Mouse (Mus musculus) ovary, adult 2 months (tissue): ENCODE results near the gene Vmn2r20. TPM values are rescaled to one million over a fixed set of nuclear protein-coding genes. Genes with fewer than 3 reads are reported as not detected.

Experiments used
- polyA plus RNA-seq: library from polyadenylated mRNA; depleted of rRNA; stranded (reverse); fragments of >200 nt; gene quantifications from 2 replicates; pipeline ENCODE4 v1.2.3, GENCODE M21; 2012; rRNA removed

Gene Vmn2r20
- polyA plus RNA-seq = not detected in 2 replicates

GRCm38 (mm10) chr6:123418016-123418415 lies at the start of gene Vmn2r20:
Gene Vmn2r20 (minus strand): TSS chr6:123418116.

Other genes with a start within 250 kb of the Vmn2r20 start
- not detected in 2 replicates for gene Clec4b2, start 245.2 kb downstream of the Vmn2r20 start, polyA plus RNA-seq
- 0.34 and 0.38 TPM in 2 replicates for gene Clec4n, start 188.3 kb downstream of the Vmn2r20 start, polyA plus RNA-seq
- 0.20 and 0.38 TPM in 2 replicates for gene Clec4d, start 156.0 kb downstream of the Vmn2r20 start, polyA plus RNA-seq
- gene Clec4e, start 128.2 kb downstream of the Vmn2r20 start, polyA plus RNA-seq = 0.06 TPM in 1 of 2 replicates, not detected in the other
- gene Vmn2r19, start 109.8 kb downstream of the Vmn2r20 start, polyA plus RNA-seq = not detected in 2 replicates
- not detected in 2 replicates for gene Vmn2r21, start 115.3 kb upstream of the Vmn2r20 start, polyA plus RNA-seq
- gene Vmn2r22, start 232.6 kb upstream of the Vmn2r20 start, polyA plus RNA-seq = not detected in 2 replicates